Mouse (Mus musculus) CH12.LX (cell line): ENCODE measurements at regions not wholly inside any gene's neighbourhood (a gene's known extent, or its start where the extent isn't known, plus 50 kb on each side); places are given as distances from the start of the nearest gene placed in this dataset.

Experiments used
- DNase-seq: peaks from one replicate; pipeline ENCODE4 v3.0.0-alpha.2; 2013; ENCODE audit errors: extremely low read depth
- H3K27ac ChIP-seq: 2 replicates; pipeline ENCODE4 v1.5.1; 2012; ENCODE audit warnings: low read depth, mild to moderate bottlenecking, control low read depth, moderate library complexity; ENCODE audit not compliant: insufficient read depth
- H3K27me3 ChIP-seq: replicated peaks from 2 replicates; pipeline ENCODE3; 2012; ENCODE audit warnings: inconsistent platforms
- H3K36me3 ChIP-seq, 2 experiments: replicated peaks in 1 of 2; 2 replicates each; pipeline versions ENCODE3 to v1.6.1; 2012; ENCODE audit warnings: inconsistent platforms in 1 of 2, low read length in 1 of 2, mild to moderate bottlenecking in 1 of 2, mixed read lengths in 1 of 2, moderate library complexity in 1 of 2; ENCODE audit not compliant: control insufficient read depth in 1 of 2, insufficient read depth in 1 of 2
- H3K4me1 ChIP-seq, 2 experiments: 2 replicates each; pipeline ENCODE4 v1.6.1; 2012; ENCODE audit warnings: inconsistent platforms in 1 of 2, moderate library complexity in 1 of 2; ENCODE audit not compliant: insufficient read depth in 2 of 2, control insufficient read depth in 1 of 2
- H3K4me2 ChIP-seq: 2 replicates; pipeline ENCODE4 v1.6.1; 2012; ENCODE audit warnings: low read depth, mild to moderate bottlenecking, control low read depth; ENCODE audit not compliant: poor library complexity, insufficient read depth, severe bottlenecking
- H3K4me3 ChIP-seq, 3 experiments: fragments of 150-350 bp in 1 of 3; sonication (generic) in 1 of 3; replicated peaks in 1 of 3; 2 replicates each; pipeline versions ENCODE3 to v1.5.1; 2011 to 2012; ENCODE audit warnings: low read depth in 2 of 3, low read length in 2 of 3, mild to moderate bottlenecking in 2 of 3, moderate library complexity in 2 of 3, control low read depth in 1 of 3, improper control_type of control experiment in 1 of 3, inconsistent platforms in 1 of 3, mixed read lengths in 1 of 3; ENCODE audit not compliant: poor library complexity in 1 of 3
- H3K79me2 ChIP-seq: replicated peaks from 2 replicates; pipeline ENCODE4 v1.6.1; 2012; ENCODE audit warnings: mild to moderate bottlenecking, moderate library complexity; ENCODE audit not compliant: control insufficient read depth, poor library complexity, insufficient read depth, severe bottlenecking; ENCODE audit errors: extremely low read depth
- H3K9ac ChIP-seq: 2 replicates; pipeline ENCODE4 v1.6.1; 2012; ENCODE audit warnings: low read depth, mild to moderate bottlenecking, control low read depth, moderate library complexity; ENCODE audit not compliant: insufficient read depth
- H3K9me3 ChIP-seq: replicated peaks from 2 replicates; pipeline ENCODE3; 2012; ENCODE audit warnings: low read length, inconsistent platforms, mixed read lengths
- BHLHE40 ChIP-seq: IDR thresholded peaks from 2 replicates; pipeline ENCODE4 v1.6.1; 2011; ENCODE audit warnings: mild to moderate bottlenecking, low read depth, low read length, improper control_type of control experiment
- CHD1 ChIP-seq: IDR thresholded peaks from 2 replicates; pipeline ENCODE4 v1.6.1; 2012; ENCODE audit warnings: low read depth, low read length, improper control_type of control experiment, inconsistent platforms
- E2F4 ChIP-seq: IDR thresholded peaks from 2 replicates; pipeline ENCODE4 v1.6.1; 2011; ENCODE audit warnings: low read depth, low read length, improper control_type of control experiment; ENCODE audit not compliant: insufficient replicate concordance
- ETS1 ChIP-seq: conservative IDR thresholded peaks from 2 replicates; pipeline ENCODE4 v1.6.1; 2012; ENCODE audit warnings: low read depth, mild to moderate bottlenecking, inconsistent platforms, low read length, improper control_type of control experiment, moderate library complexity
- GABPA ChIP-seq: IDR thresholded peaks from 2 replicates; pipeline ENCODE4 v1.6.1; 2012; ENCODE audit warnings: low read depth, low read length, improper control_type of control experiment, inconsistent platforms; ENCODE audit not compliant: insufficient replicate concordance
- HCFC1 ChIP-seq: IDR thresholded peaks from 2 replicates; pipeline ENCODE4 v1.6.1; 2012; ENCODE audit warnings: low read depth, mild to moderate bottlenecking, inconsistent platforms, low read length, improper control_type of control experiment
- IRF4 ChIP-seq: IDR thresholded peaks from 2 replicates; pipeline ENCODE4 v1.6.1; 2014; ENCODE audit warnings: low read depth, mild to moderate bottlenecking, inconsistent platforms, low read length, improper control_type of control experiment
- JUND ChIP-seq: conservative IDR thresholded peaks from 2 replicates; pipeline ENCODE4 v1.6.1; 2011; ENCODE audit warnings: low read depth, low read length, improper control_type of control experiment
- KAT2A ChIP-seq: IDR thresholded peaks from 2 replicates; pipeline ENCODE4 v1.6.1; 2012; ENCODE audit warnings: low read length, improper control_type of control experiment, inconsistent platforms; ENCODE audit not compliant: insufficient replicate concordance
- MAX ChIP-seq: IDR thresholded peaks from 2 replicates; pipeline ENCODE4 v1.6.1; 2011; ENCODE audit warnings: low read length, improper control_type of control experiment
- MAZ ChIP-seq: IDR thresholded peaks from 2 replicates; pipeline ENCODE4 v1.6.1; 2012; ENCODE audit warnings: low read depth, mild to moderate bottlenecking, inconsistent platforms, low read length, improper control_type of control experiment, moderate library complexity
- MEF2A ChIP-seq: IDR thresholded peaks from 2 replicates; pipeline ENCODE4 v1.6.1; 2014; ENCODE audit warnings: low read depth, mild to moderate bottlenecking, inconsistent platforms, low read length, improper control_type of control experiment, borderline replicate concordance
- NELFE ChIP-seq: IDR thresholded peaks from 2 replicates; pipeline ENCODE4 v1.6.1; 2011; ENCODE audit warnings: low read depth, low read length, improper control_type of control experiment
- NRF1 ChIP-seq: IDR thresholded peaks from 2 replicates; pipeline ENCODE4 v1.6.1; 2014; ENCODE audit warnings: low read depth, mild to moderate bottlenecking, inconsistent platforms, low read length, improper control_type of control experiment, moderate library complexity
- POLR2A ChIP-seq: IDR thresholded peaks from 2 replicates; pipeline ENCODE4 v1.6.1; 2011; ENCODE audit warnings: low read depth, mild to moderate bottlenecking, improper control_type of control experiment, low read length
- POLR2AphosphoS2 ChIP-seq: IDR thresholded peaks from 2 replicates; pipeline ENCODE4 v1.6.1; 2011; ENCODE audit warnings: low read depth, low read length, improper control_type of control experiment
- RAD21 ChIP-seq: IDR thresholded peaks from 2 replicates; pipeline ENCODE4 v1.6.1; 2011; ENCODE audit warnings: low read depth, mild to moderate bottlenecking, low read length, improper control_type of control experiment, moderate library complexity
- RCOR1 ChIP-seq: conservative IDR thresholded peaks from 2 replicates; pipeline ENCODE4 v1.6.1; 2012; ENCODE audit warnings: low read depth, mild to moderate bottlenecking, inconsistent platforms, low read length, improper control_type of control experiment
- SIN3A ChIP-seq: IDR thresholded peaks from 2 replicates; pipeline ENCODE4 v1.6.1; 2012; ENCODE audit warnings: low read length, improper control_type of control experiment, inconsistent platforms
- SMC3 ChIP-seq: IDR thresholded peaks from 2 replicates; pipeline ENCODE4 v1.6.1; 2011; ENCODE audit warnings: low read depth, low read length, improper control_type of control experiment
- TCF12 ChIP-seq: IDR thresholded peaks from 2 replicates; pipeline ENCODE4 v1.6.1; 2014; ENCODE audit warnings: low read depth, mild to moderate bottlenecking, inconsistent platforms, low read length, improper control_type of control experiment
- UBTF ChIP-seq: IDR thresholded peaks from 2 replicates; pipeline ENCODE4 v1.6.1; 2012; ENCODE audit warnings: low read depth, mild to moderate bottlenecking, inconsistent platforms, low read length, improper control_type of control experiment, moderate library complexity
- ZC3H11A ChIP-seq: IDR thresholded peaks from 2 replicates; pipeline ENCODE4 v1.6.1; 2012; ENCODE audit warnings: low read depth, mild to moderate bottlenecking, inconsistent platforms, low read length, improper control_type of control experiment
- ZKSCAN1 ChIP-seq: IDR thresholded peaks from 2 replicates; pipeline ENCODE4 v1.6.1; 2012; ENCODE audit warnings: low read depth, inconsistent platforms, low read length, improper control_type of control experiment, borderline replicate concordance
- ZMIZ1 ChIP-seq: IDR thresholded peaks from 2 replicates; pipeline ENCODE4 v1.6.1; 2012; ENCODE audit warnings: low read depth, mild to moderate bottlenecking, inconsistent platforms, low read length, improper control_type of control experiment
- ZNF384 ChIP-seq: IDR thresholded peaks from 2 replicates; pipeline ENCODE4 v1.6.1; 2012; ENCODE audit warnings: low read depth, low read length, improper control_type of control experiment, inconsistent platforms
- dilution Hi-C: fragments of 300-500 bp; cut with MboI; formaldehyde crosslinking; loops from 2 replicates; pipeline ENCODE4 v1.14.3; 2020; ENCODE audit warnings: low sequenced_read_pairs; ENCODE audit not compliant: extremely low pct_unique_long_range_greater_than_20kb, extremely low pct_ligation_motif_present
- in situ Hi-C: fragments of 300-500 bp; cut with MboI; formaldehyde crosslinking; loops from 3 replicates; pipeline ENCODE4 v1.14.3; 2019; ENCODE audit warnings: low sequenced_read_pairs, low pct_ligation_motif_present, low pct_unique_long_range_greater_than_20kb, mixed read lengths

DNA sequence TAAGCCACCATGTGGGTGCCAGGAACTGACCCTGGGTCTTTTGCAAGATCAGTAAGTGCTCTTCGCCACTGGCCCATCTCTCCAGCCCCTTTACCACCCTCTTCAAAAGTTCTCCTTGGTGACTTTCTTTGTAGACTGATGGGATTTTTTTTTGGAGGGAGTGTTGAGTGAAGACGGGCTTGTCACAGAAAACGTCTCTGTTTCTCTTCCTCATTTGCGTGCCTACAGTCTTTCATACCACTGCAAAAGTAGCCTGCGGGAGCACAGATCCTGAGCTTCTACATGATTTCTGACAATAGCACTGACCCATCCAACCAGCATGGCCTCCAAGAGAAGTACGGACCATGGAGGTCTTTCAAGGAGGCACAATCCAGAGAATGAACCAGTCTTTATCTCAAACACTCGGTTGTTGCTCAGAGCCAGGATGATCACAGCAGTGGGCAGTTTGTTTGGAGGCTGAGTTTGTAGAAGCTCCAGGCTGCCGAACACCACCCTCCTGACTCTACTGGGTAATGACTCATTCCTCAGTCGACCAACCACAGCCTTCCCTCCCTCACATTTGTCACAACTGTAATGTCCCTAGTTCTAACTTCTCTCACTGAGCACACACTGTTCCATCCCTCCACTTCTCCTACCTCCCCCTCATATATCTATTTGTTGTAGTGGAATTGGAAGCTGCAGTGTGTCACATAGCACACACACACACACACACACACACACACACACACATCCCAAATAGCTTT is 237.0 kb downstream of the Dact1 start (continued):
- no peak for TF ChIP-seq E2F4
- TF ChIP-seq ZNF384 = peak; percentile 50; the same call in 1 of the 2 replicates
- TF ChIP-seq HCFC1 = no peak
- peak; percentile 52 for TF ChIP-seq IRF4
- TF ChIP-seq RAD21 = no peak
- no peak for TF ChIP-seq MAX
- TF ChIP-seq SIN3A = no peak
- TF ChIP-seq JUND = no peak
- TF ChIP-seq GABPA = no peak
- no peak for TF ChIP-seq ZMIZ1
- no peak for TF ChIP-seq MEF2A
- TF ChIP-seq BHLHE40 = peak; percentile 32; the same call in 1 of the 2 replicates
- no peak for TF ChIP-seq ZC3H11A
- no peak for TF ChIP-seq UBTF
- TF ChIP-seq, all 38 proteins: peak for 9

DNA sequence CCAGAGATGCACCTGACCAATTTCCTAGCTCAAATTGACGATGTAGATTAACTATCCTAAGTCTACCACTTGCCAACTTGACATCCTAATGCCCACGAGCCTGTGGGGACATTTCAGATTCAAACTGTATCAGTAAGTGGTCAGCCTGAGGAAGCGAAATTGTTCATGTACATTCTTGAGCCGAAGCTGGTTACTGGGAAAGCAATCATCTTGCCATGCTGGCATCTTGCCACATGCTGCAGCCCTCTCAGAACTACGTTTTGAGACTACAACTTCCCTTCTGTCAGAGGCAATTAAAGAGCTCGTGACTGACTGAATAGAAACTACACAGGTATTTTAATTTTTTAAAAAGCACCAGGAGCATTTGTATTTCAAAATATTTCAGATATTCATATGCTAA is 239.7 kb downstream of the Dact1 start:
- no peaks in the 10 kb centered on the region for H3K79me2 ChIP-seq
- H3K4me2 ChIP-seq = no peak overlapping the region
- H3K9ac ChIP-seq = no peak overlapping the region
- TF ChIP-seq BHLHE40 (peak; percentile 43; the same call in 1 of the 2 replicates), HCFC1 (no peak), ETS1 (no peak), ZNF384 (no peak)
- in situ Hi-C loops = no loop called here
- no peaks in the 10 kb centered on the region for H3K27me3 ChIP-seq
- H3K9me3 ChIP-seq = no peaks in the 10 kb centered on the region
- dilution Hi-C loops = no loop called here
- H3K27ac ChIP-seq = no peak overlapping the region
- H3K4me1 ChIP-seq = peaks cover 22 to 42% of the 10 kb centered on the region in 2 experiments
- H3K4me3 ChIP-seq = no peak overlapping the region
- no peaks in the 10 kb centered on the region for H3K36me3 ChIP-seq
- DNase-seq = no peak

DNA sequence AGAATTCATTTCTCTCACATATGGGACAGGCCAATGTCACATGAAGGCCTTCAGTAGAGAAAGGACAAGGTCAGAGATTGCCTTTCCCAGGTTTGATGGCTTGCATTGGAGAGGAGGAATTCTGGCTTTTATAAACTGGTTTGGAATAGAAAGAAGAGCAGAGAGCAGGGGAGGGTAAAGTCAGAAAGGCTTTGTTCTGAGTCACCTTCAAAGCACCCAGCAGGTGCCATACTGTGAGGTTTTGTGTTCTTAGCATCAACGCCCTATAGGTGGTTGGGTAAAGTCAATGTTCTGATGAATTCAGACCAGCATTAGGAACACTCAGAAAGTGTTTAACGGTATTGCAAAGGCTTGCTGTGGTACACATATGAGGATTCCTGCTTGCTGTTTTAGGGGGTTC is 244.5 kb downstream of the Dact1 start:
- peak overlapping the region; percentile 6; the same call in 1 of the 2 replicates for H3K4me2 ChIP-seq
- no peaks in the 10 kb centered on the region for H3K79me2 ChIP-seq
- H3K36me3 ChIP-seq = no peaks in the 10 kb centered on the region
- no peaks in the 10 kb centered on the region for H3K27me3 ChIP-seq
- in situ Hi-C loops (no loop called here), dilution Hi-C loops (no loop called here)
- no peak for DNase-seq
- peaks cover 9 to 11% of the 10 kb centered on the region in 2 experiments; a peak in 3 of 4 replicates for H3K4me1 ChIP-seq
- H3K9ac ChIP-seq = no peak overlapping the region
- H3K4me3 ChIP-seq = no peak overlapping the region
- TF ChIP-seq RCOR1 (no peak), RAD21 (no peak), POLR2A (no peak), BHLHE40 (no peak), POLR2AphosphoS2 (no peak), TCF12 (no peak), NELFE (no peak), JUND (no peak), KAT2A (no peak), NRF1 (no peak), GABPA (no peak), ZC3H11A (no peak), MEF2A (no peak), CHD1 (no peak), ZMIZ1 (no peak), MAZ (no peak), ZKSCAN1 (no peak), UBTF (no peak), SMC3 (no peak)
- no peaks in the 10 kb centered on the region for H3K9me3 ChIP-seq
- H3K27ac ChIP-seq = no peak overlapping the region
